Mouse (Mus musculus) testis, postnatal 10 days (tissue): Measurements from ENCODE around the gene Cherp.

ENCODE experiments used
- DNase-seq: peaks from one replicate; pipeline ENCODE4 v3.0.0; 2021; ENCODE audit warnings: low spot score

The Cherp gene

GRCm38 (mm10) chr8:72474826-72475546 is at the start of gene Cherp:
Cherp (minus strand) TSS chr8:72475226.
- DNase-seq = peak; percentile 94

GRCm38 (mm10) chr8:72521888-72522287 is 46.9 kb upstream of the Cherp start:
- no peak for DNase-seq

- DNase-seq = no peak
These were observed 42.5 kb upstream of the Cherp start for GRCm38 (mm10) chr8:72517421-72517988.

GRCm38 (mm10) chr8:72513158-72513557 is 38.1 kb upstream of the Cherp start:
- no peak for DNase-seq

GRCm38 (mm10) chr8:72512648-72513047 is 37.6 kb upstream of the Cherp start:
- DNase-seq = no peak

GRCm38 (mm10) chr8:72507505-72507904 is 32.5 kb upstream of the Cherp start:
- DNase-seq = no peak

GRCm38 (mm10) chr8:72504637-72505314 is 29.8 kb upstream of the Cherp start:
- DNase-seq = no peak

- no peak for DNase-seq
These were observed 29.1 kb upstream of the Cherp start for GRCm38 (mm10) chr8:72504137-72504536.

- DNase-seq = no peak
These were observed 25.5 kb upstream of the Cherp start for GRCm38 (mm10) chr8:72500521-72500931.

GRCm38 (mm10) chr8:72499521-72500284 is 24.7 kb upstream of the Cherp start:
- DNase-seq = no peak

- no peak for DNase-seq
These were observed 23.5 kb upstream of the Cherp start for GRCm38 (mm10) chr8:72498527-72498926.

GRCm38 (mm10) chr8:72497911-72498310 is 22.9 kb upstream of the Cherp start:
- DNase-seq = no peak

GRCm38 (mm10) chr8:72496217-72496616 is 21.2 kb upstream of the Cherp start:
- no peak for DNase-seq

GRCm38 (mm10) chr8:72495411-72496111 is 20.5 kb upstream of the Cherp start:
- no peak for DNase-seq

GRCm38 (mm10) chr8:72493381-72493780 is 18.4 kb upstream of the Cherp start:
- no peak for DNase-seq

GRCm38 (mm10) chr8:72492622-72493081 is 17.6 kb upstream of the Cherp start:
- DNase-seq = peak; percentile 100

GRCm38 (mm10) chr8:72491680-72492621 is 16.9 kb upstream of the Cherp start, which contains the start of gene Slc35e1:
Slc35e1 (minus strand) TSS chr8:72492614.
- DNase-seq = no peak

GRCm38 (mm10) chr8:72491017-72491416 is 16.0 kb upstream of the Cherp start:
- peak; percentile 60 for DNase-seq

GRCm38 (mm10) chr8:72487014-72487413 is 12.0 kb upstream of the Cherp start:
- DNase-seq = no peak

- no peak for DNase-seq
These were observed 10.6 kb upstream of the Cherp start for GRCm38 (mm10) chr8:72485456-72486199.
